Mouse (Mus musculus) C2C12 (cell line): ENCODE results near the gene Baiap3.

Experiments used
- CEBPB ChIP-seq: IDR thresholded peaks from one replicate; pipeline ENCODE4 v1.6.1; 2011; ENCODE audit warnings: low read depth, mild to moderate bottlenecking, control low read depth, moderate library complexity
- CTCF ChIP-seq: IDR thresholded peaks from one replicate; pipeline ENCODE4 v1.5.1; 2011; ENCODE audit not compliant: control insufficient read depth, insufficient read depth, insufficient read length
- FOSL1 ChIP-seq: IDR thresholded peaks from one replicate; pipeline ENCODE4 v1.8.0; 2011; ENCODE audit warnings: mild to moderate bottlenecking, low read length; ENCODE audit not compliant: poor library complexity, insufficient read depth, severe bottlenecking
- MAX ChIP-seq: IDR thresholded peaks from one replicate; pipeline ENCODE4 v1.6.1; 2011; ENCODE audit warnings: mild to moderate bottlenecking, control low read depth
- MYOD1 ChIP-seq: IDR thresholded peaks from one replicate; pipeline ENCODE4 v1.6.1; 2011; ENCODE audit warnings: low read depth; ENCODE audit not compliant: control insufficient read depth, insufficient read length
- MYOG ChIP-seq: IDR thresholded peaks from one replicate; pipeline ENCODE4 v1.6.1; 2011; ENCODE audit not compliant: control insufficient read depth, insufficient read length; ENCODE audit errors: extremely low read depth
- USF1 ChIP-seq: IDR thresholded peaks from one replicate; pipeline ENCODE4 v1.6.1; 2011; ENCODE audit warnings: low read depth, mild to moderate bottlenecking, control low read depth, moderate library complexity

DNA sequence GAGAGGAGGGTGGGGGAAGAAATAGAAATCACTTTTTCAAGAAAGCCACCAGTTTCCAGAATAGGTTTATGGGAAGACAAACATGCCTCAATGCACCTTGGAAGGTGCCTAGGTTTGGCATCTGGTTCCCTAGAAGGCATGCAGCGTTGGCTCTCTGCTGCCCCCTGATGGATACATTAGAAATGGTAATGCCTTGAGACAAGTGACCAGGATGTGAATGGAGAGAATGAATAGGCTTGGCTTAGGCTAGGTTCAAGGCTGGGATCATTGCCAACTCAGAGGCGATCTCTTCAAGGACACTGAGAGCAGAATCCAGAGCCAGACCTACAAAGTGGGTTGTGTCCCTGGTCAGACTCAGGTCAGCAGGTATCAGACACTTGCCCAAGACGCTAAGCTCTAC, 28.9 kb upstream of the Baiap3 start:
- peak; percentile 60 for TF ChIP-seq CTCF
- TF ChIP-seq FOSL1, result no peak
- no peak for TF ChIP-seq USF1
- no peak for TF ChIP-seq MAX
- TF ChIP-seq MYOD1, result no peak
- no peak for TF ChIP-seq CEBPB
- no peak for TF ChIP-seq MYOG
